Mouse (Mus musculus) liver, embryonic 15.5 days (tissue): Measurements from ENCODE around the gene Rhbdd3. TPM values are rescaled to one million over a fixed set of nuclear protein-coding genes. Genes with fewer than 3 reads are reported as not detected.

Experiments
- ATAC-seq: fragments of 200-750 bp; cut with Nextera tagmentation; 2 replicates; pipeline ENCODE4 v1.8.0; 2017; ENCODE audit warnings: moderate number of reproducible peaks, mild to moderate bottlenecking, moderate library complexity; ENCODE audit not compliant: insufficient read depth
- H3K27ac ChIP-seq: fragments of 300-500 bp; sonication (generic); replicated peaks from 2 replicates; pipeline ENCODE4 v1.5.1; 2015; ENCODE audit warnings: mild to moderate bottlenecking, inconsistent platforms
- H3K27me3 ChIP-seq: fragments of 300-500 bp; sonication (generic); 2 replicates; pipeline ENCODE4 v1.6.1; 2015; ENCODE audit warnings: mild to moderate bottlenecking, inconsistent platforms
- H3K36me3 ChIP-seq: fragments of 300-500 bp; sonication (generic); replicated peaks from 2 replicates; pipeline ENCODE4 v1.6.1; 2015; ENCODE audit warnings: moderate library complexity, mild to moderate bottlenecking, inconsistent platforms
- H3K4me1 ChIP-seq: fragments of 300-500 bp; sonication (generic); replicated peaks from 2 replicates; pipeline ENCODE4 v1.6.1; 2015; ENCODE audit warnings: inconsistent platforms
- H3K4me2 ChIP-seq: fragments of 300-500 bp; sonication (generic); 2 replicates; pipeline ENCODE4 v1.6.1; 2015; ENCODE audit warnings: moderate library complexity, mild to moderate bottlenecking, inconsistent platforms
- H3K4me3 ChIP-seq: fragments of 300-500 bp; sonication (generic); replicated peaks from 2 replicates; pipeline ENCODE4 v1.5.1; 2015; ENCODE audit warnings: mild to moderate bottlenecking, inconsistent platforms
- H3K9ac ChIP-seq: fragments of 300-500 bp; sonication (generic); 2 replicates; pipeline ENCODE4 v1.6.1; 2015; ENCODE audit warnings: moderate library complexity, mild to moderate bottlenecking, inconsistent platforms
- H3K9me3 ChIP-seq: fragments of 300-500 bp; sonication (generic); replicated peaks from 2 replicates; pipeline ENCODE4 v1.6.1; 2016; ENCODE audit warnings: inconsistent platforms
- WGBS: fragments of 180-500 bp; shearing (Covaris S2); methylation state at CpG from one replicate; pipeline ENCODE4 v1.1.7; 2015; ENCODE audit warnings: mixed read lengths; ENCODE audit not compliant: insufficient replicate concordance; 5-methylcytosine and 5-hydroxymethylcytosine counted together
- polyA plus RNA-seq: library from polyadenylated mRNA; unstranded; fragments of >200 nt; fragmentation: Nextera tagmentation; extraction: Ambion mirVana; gene quantifications from 2 replicates; pipeline ENCODE4 v1.2.1, GENCODE M21; 2015

The Rhbdd3 gene
- polyA plus RNA-seq, 1 experiment from 2014 or later = 12.0 TPM

DNA sequence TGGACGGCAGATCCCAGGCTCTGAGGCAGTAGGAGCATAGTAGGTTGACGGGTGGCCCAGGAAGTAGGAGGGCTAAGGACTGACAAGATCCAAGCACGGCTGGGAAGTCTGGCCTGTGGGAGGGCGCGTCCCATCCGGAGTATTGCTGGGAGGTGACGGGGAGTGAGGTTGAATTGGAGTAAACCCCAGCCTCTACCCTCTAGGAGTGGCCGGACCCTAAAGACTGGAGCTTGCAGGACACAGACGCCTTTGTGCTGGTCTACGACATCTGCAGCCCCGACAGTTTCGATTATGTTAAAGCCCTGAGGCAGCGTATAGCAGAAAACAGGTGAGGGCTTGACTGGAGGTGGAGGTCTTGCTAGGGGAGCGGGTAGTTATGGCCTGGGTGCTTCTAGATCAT is 39.5 kb upstream of the Rhbdd3 start:
- Histone ChIP-seq H3K36me3 (no peaks in the 10 kb centered on the region), H3K27ac (no peak overlapping the region), H3K4me2 (no peak overlapping the region), H3K27me3 (peaks cover 96% of the 10 kb centered on the region), H3K4me1 (peaks cover 52% of the 10 kb centered on the region), H3K4me3 (no peak overlapping the region), H3K9me3 (no peaks in the 10 kb centered on the region), H3K9ac (no peak overlapping the region)
- WGBS = 26% methylated on average over 14 of the region's 14 CpGs
- no peak for ATAC-seq

DNA sequence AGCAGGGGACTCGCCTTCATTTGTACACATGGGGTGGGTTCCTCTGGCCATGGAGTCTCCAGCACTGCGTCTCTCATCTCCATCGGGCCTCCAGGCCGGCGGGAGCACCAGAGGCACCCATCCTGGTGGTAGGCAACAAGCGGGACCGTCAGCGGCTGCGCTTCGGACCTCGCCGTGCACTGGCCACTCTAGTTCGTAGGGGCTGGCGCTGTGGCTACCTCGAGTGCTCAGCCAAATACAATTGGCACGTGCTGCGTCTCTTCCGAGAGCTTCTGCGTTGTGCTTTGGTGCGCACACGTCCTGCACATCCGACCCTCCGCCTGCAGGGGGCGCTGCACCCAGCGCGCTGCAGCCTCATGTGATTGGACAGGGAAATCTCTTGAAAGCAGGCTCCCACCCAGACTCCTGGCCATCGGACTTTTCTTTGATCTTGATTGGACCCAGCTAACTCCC is 39.0 kb upstream of the Rhbdd3 start:
- 10% methylated on average over 27 of the region's 27 CpGs for WGBS

DNA sequence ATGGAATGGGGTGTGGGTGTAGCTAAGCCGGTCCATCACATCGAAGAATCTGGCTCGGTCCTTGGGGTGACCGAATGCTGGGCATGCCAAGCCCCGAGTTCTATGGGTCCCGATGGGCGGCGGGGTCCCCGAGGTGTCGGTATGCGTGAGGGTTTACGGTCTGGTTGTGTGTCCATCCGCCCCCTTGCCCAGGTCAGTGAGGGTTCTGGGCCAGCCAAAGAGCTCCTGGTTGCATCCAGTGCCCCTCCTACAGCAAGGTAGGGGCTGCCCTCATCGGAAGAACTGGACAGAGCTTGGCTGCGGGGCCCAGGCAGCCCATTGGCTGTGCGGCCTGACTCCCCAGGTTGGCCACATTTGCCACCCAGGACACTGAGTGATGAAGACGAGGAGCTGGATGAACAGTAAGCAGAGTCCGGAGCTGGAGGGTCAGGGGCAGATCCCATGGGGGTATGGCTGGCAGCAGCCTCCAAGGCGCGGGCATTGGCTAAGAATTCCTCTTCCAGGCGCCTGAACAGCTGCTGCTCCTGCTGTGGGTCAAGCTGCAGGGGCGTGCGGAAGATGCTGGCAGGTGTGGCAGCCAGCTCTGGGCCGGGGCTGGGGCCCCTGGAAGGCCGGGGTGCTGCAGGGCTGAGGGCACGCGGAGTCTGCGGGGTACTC is 37.8 kb upstream of the Rhbdd3 start:
- Histone ChIP-seq H3K4me2 (peak overlapping the region; percentile 71), H3K36me3 (no peaks in the 10 kb centered on the region), H3K9ac (no peak overlapping the region), H3K27ac (no peak overlapping the region), H3K27me3 (peaks cover 92% of the 10 kb centered on the region), H3K4me3 (peak overlapping the region; percentile 47), H3K4me1 (peaks cover 68% of the 10 kb centered on the region), H3K9me3 (no peaks in the 10 kb centered on the region)
- ATAC-seq = no peak
- 57% methylated on average over 28 of the region's 28 CpGs for WGBS

More for the DNA sequence above, 39.0 kb upstream of the Rhbdd3 start:
- peaks cover 57% of the 10 kb centered on the region for H3K4me1 ChIP-seq
- no peak for ATAC-seq
- no peak overlapping the region for H3K9ac ChIP-seq
- H3K27ac ChIP-seq = no peak overlapping the region
- H3K4me2 ChIP-seq = no peak overlapping the region
- H3K27me3 ChIP-seq = peaks cover 100% of the 10 kb centered on the region
- H3K36me3 ChIP-seq = no peaks in the 10 kb centered on the region
- no peak overlapping the region for H3K4me3 ChIP-seq
- H3K9me3 ChIP-seq = no peaks in the 10 kb centered on the region

DNA sequence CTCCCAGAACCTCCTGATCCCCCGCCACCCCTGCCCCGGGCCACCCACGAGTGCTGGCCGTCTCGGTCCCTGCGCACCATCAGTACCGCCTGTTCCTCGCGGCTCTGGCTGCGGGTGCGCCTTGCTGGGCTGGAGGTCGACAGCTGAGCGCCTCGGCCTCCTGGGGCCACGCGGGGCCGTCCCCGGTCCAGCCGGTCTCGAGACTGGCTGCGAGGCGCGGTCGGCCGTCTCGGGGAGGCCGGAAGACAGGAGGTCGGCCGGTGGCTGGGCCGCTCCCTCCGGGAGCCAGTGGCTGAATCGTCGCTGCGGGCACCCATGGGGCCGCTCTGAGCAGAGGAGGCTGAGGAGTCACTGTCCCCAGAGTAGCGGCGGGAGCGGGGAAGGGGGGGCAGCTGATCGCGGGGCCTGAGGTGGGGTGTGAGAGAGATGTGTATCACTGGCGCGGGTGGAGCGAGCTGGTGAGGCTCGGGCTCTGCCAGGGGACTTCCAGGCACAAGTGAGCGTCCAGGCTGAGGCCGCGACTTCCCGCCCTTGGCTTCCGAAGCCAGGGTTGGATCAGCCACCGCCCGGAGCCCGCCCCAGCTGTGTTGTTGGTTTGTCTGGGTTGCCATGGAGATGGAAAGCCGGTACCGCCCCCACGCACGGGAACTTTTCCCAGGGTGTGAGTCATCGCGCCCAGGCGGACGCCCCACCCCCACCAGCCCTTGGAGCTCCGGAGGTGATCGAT is 37.1 kb upstream of the Rhbdd3 start:
- no peaks in the 10 kb centered on the region for H3K36me3 ChIP-seq
- WGBS = 4% methylated on average over 62 of the region's 62 CpGs
- H3K4me3 ChIP-seq = peak overlapping the region; percentile 47
- H3K27me3 ChIP-seq = peaks cover 85% of the 10 kb centered on the region
- ATAC-seq = peak; percentile 29; the same call in 1 of the 2 replicates
- H3K9ac ChIP-seq = peak overlapping the region; percentile 8; the same call in 1 of the 2 replicates
- H3K27ac ChIP-seq = no peak overlapping the region
- H3K4me1 ChIP-seq = peaks cover 68% of the 10 kb centered on the region
- H3K4me2 ChIP-seq = peak overlapping the region; percentile 71
- H3K9me3 ChIP-seq = no peaks in the 10 kb centered on the region

DNA sequence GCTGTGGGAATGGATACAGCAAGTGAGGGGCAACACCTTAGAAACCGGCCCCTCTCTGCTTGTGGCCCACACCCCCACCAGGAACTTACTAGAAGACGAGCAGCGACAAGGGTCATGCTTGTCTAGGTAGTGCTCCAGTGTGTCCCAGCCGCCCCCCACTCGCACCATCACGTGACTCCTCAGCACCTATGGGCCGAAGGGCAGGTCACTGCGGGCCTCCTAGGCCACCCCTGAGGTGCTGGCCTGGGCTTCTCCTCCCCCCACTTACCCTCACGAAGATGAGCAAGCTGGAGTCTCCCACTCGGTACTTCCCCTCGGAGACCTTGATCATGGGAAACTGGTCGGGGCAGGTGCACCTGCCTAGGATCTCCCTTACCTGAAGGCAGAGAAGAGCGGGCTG is 36.4 kb upstream of the Rhbdd3 start:
- no peak overlapping the region for H3K9ac ChIP-seq
- H3K27ac ChIP-seq = no peak overlapping the region
- peak overlapping the region; percentile 47 for H3K4me3 ChIP-seq
- peak overlapping the region; percentile 71 for H3K4me2 ChIP-seq
- no peak for ATAC-seq
- no peaks in the 10 kb centered on the region for H3K9me3 ChIP-seq
- H3K36me3 ChIP-seq = 0 out of 2 replicates have a peak, but pooled peaks cover 4% of the 10 kb centered on the region
- peaks cover 72% of the 10 kb centered on the region for H3K4me1 ChIP-seq
- H3K27me3 ChIP-seq = peaks cover 78% of the 10 kb centered on the region
- 31% methylated on average over 13 of the region's 13 CpGs for WGBS

DNA sequence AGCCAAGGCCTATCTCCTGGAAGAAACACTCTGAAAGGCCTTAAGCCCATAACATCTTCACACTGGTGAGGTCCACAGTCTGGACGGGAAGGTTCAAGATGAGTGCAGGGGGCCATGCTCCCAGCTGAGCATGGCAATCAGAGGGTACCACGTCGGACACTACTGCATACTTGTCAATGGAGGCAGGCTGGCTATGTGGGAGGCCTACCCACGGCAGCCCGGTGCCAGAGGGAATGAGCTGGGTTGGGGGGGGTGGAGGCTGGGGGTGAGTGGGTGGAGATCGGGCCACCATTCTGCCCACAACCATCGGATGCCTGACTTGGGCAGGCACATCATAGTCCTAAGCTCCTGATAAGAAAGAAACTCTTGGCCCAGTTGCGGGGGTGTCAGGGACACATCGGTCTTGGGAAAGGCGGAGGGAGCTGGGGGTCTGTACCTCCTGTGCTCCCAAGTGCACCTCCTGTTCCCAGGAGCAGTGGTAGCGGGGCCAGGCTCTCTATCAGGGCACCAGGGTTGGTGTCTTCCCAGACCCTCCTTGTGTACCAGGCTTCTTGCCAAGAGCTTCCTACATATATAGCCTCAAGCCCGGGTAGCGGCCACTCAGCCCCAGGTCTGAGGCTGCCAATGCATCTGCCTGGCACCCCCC is 35.7 kb upstream of the Rhbdd3 start:
- 59% methylated on average over 13 of the region's 13 CpGs for WGBS
- Histone ChIP-seq H3K27ac (no peak overlapping the region), H3K9ac (no peak overlapping the region), H3K9me3 (no peaks in the 10 kb centered on the region), H3K36me3 (peaks cover 7% of the 10 kb centered on the region), H3K4me3 (no peak overlapping the region), H3K4me1 (peaks cover 67% of the 10 kb centered on the region), H3K4me2 (no peak overlapping the region), H3K27me3 (peaks cover 71% of the 10 kb centered on the region)
- no peak for ATAC-seq

DNA sequence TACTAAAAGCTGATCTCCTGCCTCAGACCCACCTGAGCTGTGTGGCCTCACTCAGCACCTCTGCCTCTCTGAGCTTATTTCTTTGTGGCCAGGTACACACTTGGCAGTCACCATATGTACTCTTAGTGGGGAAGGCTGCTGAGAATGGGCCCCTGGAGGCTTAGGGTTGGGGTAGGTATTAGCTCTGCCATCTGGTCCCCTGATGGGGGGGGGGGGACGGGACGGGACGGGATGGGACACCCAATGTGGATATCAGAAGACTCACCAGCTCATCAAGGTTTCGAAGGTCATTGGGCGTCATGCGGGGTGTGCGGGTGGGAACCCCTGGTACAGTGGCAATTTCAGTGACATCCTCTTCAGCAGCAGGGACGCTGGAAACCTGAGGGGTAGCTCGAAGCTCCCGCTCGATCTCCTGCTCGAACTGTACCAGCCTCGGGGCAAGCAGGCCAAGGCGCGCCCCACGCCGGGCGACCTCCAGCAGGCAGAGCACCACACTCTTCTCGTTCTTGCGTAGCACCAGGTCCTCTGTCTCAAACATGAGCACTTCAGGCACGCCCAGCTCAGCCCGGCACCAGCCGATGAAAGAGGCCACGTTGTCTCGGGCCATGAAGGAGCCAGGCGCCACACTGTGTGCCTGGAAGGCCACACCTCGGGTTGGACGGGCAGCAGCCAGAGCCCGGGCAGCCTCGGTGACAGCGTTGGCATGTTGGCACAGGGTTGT is 35.0 kb upstream of the Rhbdd3 start:
- H3K9me3 ChIP-seq = no peaks in the 10 kb centered on the region
- no peak overlapping the region for H3K9ac ChIP-seq
- peak overlapping the region; percentile 99 for H3K4me2 ChIP-seq
- no peak overlapping the region for H3K27ac ChIP-seq
- H3K27me3 ChIP-seq = peaks cover 64% of the 10 kb centered on the region
- peak overlapping the region; percentile 71 for H3K4me3 ChIP-seq
- WGBS = 62% methylated on average over 31 of the region's 31 CpGs
- ATAC-seq = no peak
- H3K36me3 ChIP-seq = peaks cover 14% of the 10 kb centered on the region
- H3K4me1 ChIP-seq = peaks cover 69% of the 10 kb centered on the region

DNA sequence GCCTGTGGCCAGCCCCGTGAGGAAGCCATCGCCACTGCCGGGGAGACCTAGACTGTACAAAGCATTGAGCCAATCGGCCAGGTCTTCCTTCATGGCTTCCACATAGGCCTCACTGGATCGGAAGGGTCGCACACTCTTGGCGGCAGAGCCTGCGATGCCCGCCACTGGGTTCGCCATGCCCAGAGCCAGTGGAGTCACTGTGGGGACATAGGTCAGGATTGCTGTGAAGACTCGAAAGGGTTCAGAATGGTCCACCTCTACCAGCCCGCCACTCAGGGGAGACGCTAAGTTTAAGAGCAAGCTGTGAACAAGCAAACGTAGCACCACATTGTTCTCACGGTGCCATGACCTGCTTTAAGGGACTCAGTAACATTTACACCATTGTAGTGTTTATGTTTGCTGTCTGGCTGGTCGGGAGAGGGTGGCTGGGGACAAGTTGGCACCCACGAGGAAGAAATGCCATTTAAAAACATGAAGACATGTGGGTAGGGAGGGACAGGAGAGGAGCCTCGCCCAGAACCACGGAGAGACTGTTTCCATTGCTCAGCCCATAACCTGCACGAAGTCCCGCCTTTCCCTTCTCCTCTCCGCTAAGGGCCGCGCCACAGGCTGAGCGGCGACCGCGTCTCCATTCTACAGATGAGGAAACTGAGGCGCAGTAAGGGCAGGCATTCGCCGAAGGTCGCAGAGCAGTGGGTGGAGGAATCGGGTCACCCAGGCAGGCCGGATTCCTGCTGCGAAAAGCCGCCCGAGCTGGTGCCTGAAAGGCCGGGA is 34.3 kb upstream of the Rhbdd3 start:
- Histone ChIP-seq H3K9me3 (no peaks in the 10 kb centered on the region), H3K36me3 (peaks cover 22% of the 10 kb centered on the region), H3K9ac (peak overlapping the region; percentile 63), H3K4me3 (peak overlapping the region; percentile 71), H3K27ac (0 out of 2 replicates have a peak overlapping the region, but pooled peaks have one; percentile 19), H3K27me3 (peaks cover 56% of the 10 kb centered on the region), H3K4me1 (peaks cover 70% of the 10 kb centered on the region), H3K4me2 (peak overlapping the region; percentile 99)
- peak; percentile 8; the same call in 1 of the 2 replicates for ATAC-seq
- WGBS = 18% methylated on average over 38 of the region's 38 CpGs

DNA sequence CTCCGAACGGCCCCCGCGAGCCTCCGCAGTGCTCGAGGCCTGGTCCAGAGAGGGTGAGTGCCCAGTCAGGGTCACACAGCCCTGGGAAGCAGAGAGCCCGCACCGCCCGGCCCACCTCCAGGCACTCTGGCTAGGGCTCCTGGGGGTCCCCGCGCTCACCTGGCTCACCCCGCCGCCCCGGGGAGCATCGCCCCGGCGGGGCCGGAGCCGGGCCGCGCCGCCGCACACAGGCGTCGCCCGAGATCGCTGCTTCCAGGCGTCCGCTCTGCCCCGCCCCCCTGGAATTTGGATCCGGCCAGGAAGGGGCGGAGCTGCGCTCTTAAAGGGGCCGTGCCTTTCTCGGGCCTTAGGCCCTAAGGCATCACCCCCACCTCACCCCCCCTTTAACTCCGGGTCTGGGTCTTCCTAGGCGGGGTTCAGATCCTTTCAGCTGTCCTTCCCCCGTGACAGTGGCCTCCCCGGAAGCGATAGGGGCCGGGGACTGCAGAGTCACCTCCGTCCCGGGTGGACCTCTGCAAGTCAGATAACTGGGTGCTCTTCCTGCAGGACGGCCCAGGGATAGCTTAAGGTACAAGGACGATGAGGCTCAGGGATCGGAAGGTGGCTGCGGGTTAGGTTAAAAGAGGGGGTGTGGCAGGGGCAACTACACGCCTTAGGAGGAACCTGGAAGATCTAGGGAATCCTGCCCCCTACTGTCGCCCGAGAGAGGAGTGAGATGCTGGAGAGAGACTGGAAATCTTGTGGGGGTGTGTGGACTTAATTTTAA is 33.5 kb upstream of the Rhbdd3 start, which contains the start of gene Gas2l1:
Gene Gas2l1, minus strand, starts transcription at position 272 of the 766 bp plus-strand sequence.
- Histone ChIP-seq H3K27me3 (peaks cover 49% of the 10 kb centered on the region), H3K9me3 (no peaks in the 10 kb centered on the region), H3K9ac (peak within 1 kb of the TSS; percentile 63), H3K27ac (peak within 1 kb of the TSS; percentile 57; the same call in 1 of the 2 replicates), H3K4me2 (peak within 1 kb of the TSS; percentile 99), H3K4me3 (peak within 1 kb of the TSS; percentile 71), H3K36me3 (peaks cover 28% of the 10 kb centered on the region), H3K4me1 (peaks cover 66% of the 10 kb centered on the region)
- peak; percentile 77 for ATAC-seq
- under 1% methylated on average over 49 of the region's 50 CpGs for WGBS
